Mouse (Mus musculus): ENCODE measurements around the gene Jtb. TPM values are rescaled to one million over a fixed set of nuclear protein-coding genes. Genes with fewer than 3 reads are reported as not detected.

Jtb gene
- polyA plus RNA-seq, 1 experiment = 84.2 TPM

DNA sequence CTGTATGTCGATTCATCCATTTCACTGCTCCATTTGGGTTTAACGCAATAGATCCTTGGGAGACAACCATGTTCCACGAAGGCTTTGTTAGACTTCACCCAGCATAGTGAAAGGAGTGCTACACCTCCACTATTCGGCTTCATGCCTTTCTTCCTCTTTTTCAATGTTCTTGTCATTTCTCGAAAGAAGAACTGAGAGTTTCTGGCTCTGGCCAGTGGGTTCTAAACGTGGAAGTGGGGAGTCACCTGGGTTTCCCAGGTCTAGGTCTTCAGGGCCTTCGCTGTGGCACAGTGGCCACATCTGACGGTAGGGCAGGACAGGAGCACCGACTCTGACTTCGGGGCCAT lies 33.3 kb downstream of the Jtb start:
- Histone ChIP-seq H3K27ac (ENCODE audit: insufficient read depth, low read depth, low read length) (peak overlapping the region; percentile 12; the same call in 1 of the 2 replicates), H3K27me3 (ENCODE audit: control insufficient read depth, insufficient read depth, low read length) (no peaks in the 10 kb centered on the region), H3K4me3 (ENCODE audit: low read depth, low read length) (peak overlapping the region; percentile 80), H3K4me1 (ENCODE audit: control insufficient read depth, insufficient read depth, insufficient read length, low read length) (peaks cover 6% of the 10 kb centered on the region; the same call in 1 of the 2 replicates), H3K36me3 (ENCODE audit: control insufficient read depth, insufficient read depth, low read length) (peaks cover 36% of the 10 kb centered on the region)
- 23% methylated on average over 10 of the region's 10 CpGs for WGBS
- TF ChIP-seq CTCF (IDR thresholded peaks at IDR 0.05; ENCODE audit: extremely low read depth, insufficient read length, insufficient replicate concordance, low read depth, low read length) (no peak), POLR2A (IDR thresholded peaks at IDR 0.05; ENCODE audit: low read depth, low read length) (no peak)

DNA sequence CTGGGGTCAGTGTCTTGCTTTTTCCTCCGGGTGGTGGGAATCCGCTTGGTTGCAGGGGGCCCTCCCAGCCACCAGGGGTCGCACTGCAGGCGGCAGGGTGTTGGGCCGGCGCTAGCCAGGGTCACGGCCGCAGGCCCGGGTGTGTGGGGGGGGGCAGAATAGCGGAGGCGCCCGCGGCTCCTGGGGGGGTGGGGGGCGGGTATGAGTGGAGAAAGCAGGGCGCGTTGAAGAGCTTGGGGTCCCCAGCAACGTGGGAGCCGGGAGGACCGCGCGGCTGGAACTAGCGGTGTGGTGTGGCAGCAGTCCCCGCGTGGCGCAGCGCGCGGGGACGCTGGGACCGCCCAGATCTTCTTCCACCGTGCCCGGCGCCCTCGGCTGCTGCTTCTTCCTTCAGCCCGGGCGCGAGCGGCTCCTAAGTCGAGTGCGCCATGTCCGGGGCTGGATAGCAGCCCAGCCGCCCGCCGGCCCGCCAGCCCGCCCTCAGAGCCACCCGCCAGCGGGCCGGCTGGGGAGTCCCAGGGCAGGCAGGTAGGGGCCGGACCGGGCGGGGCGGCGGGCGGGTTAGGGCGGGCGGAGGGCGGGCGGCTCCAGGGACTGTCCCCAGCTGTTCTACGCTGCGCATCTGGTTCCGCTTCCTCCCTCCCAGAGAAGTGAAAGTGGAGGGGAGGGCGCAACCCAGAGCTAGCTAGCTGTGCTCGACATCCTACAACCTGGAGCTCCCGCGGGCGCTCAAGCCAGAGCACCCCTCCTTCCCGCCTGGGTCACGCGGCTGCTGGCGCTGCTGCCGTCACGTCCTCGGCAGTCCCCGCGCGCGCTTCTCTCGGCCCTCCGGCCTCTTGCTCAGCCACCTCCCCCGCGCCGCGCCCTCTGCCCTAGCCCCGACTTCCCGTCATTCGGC lies 33.9 kb downstream of the Jtb start, which contains the start of gene Dennd4b:
TSS of gene Dennd4b (plus strand) at position 152 of the 898 bp plus-strand sequence.
- peaks cover 31% of the 10 kb centered on the region for H3K36me3 ChIP-seq (ENCODE audit: control insufficient read depth, insufficient read depth, low read length)
- TF ChIP-seq POLR2A (IDR thresholded peaks at IDR 0.05; ENCODE audit: low read depth, low read length) (peak; percentile 67), CTCF (IDR thresholded peaks at IDR 0.05; ENCODE audit: extremely low read depth, insufficient read length, insufficient replicate concordance, low read depth, low read length) (peak; percentile 86)
- H3K4me3 ChIP-seq (ENCODE audit: low read depth, low read length) = peak within 1 kb of the TSS; percentile 80
- H3K4me1 ChIP-seq (ENCODE audit: control insufficient read depth, insufficient read depth, insufficient read length, low read length) = peaks cover 6% of the 10 kb centered on the region; the same call in 1 of the 2 replicates
- WGBS = under 1% methylated on average over 77 of the region's 87 CpGs
- H3K27me3 ChIP-seq (ENCODE audit: control insufficient read depth, insufficient read depth, low read length) = no peaks in the 10 kb centered on the region
- H3K27ac ChIP-seq (ENCODE audit: insufficient read depth, low read depth, low read length) = peak within 1 kb of the TSS; percentile 87

DNA sequence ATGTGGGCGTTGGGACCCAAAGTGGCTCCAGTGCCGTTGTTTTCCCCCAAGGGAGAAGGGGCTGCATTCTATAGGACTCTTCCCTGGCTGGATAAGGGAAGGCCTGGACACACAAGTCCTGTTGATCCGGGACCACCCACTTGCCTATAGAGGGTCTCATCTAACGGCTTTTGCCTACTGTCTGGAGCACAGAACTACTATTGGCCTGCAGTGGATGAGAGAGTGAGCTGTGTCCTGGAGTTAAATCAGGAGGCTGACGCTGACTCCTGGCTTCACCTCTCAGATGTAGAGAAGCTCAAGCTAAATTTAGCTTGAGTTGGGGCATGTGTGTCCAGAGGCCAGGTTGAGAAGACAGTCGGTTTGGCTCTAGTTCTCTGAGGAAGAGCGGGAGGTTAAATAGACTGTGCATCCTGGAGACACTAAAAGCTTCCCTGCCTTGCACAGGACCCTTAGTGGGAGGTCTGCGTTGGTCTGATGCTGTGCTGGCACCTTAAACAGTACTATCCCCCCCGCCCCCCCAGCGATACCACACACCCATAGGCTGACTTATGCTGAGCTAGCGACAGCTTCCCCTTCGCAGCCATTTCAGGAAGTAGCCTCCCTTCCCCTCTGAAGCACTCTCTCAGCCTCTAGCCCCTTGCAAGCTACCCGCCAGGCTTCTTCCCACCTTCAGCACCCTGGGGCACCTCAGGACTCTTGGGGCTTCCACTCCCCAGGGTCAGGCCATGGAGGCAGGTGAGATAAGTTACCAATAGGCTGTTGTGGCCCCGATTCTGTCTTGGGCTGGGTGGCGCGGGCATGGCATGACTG lies 34.7 kb downstream of the Jtb start:
- no peak for TF ChIP-seq CTCF (IDR thresholded peaks at IDR 0.05; ENCODE audit: extremely low read depth, insufficient read length, insufficient replicate concordance, low read depth, low read length)
- TF ChIP-seq POLR2A (IDR thresholded peaks at IDR 0.05; ENCODE audit: low read depth, low read length) = 0 out of 2 replicates have a peak, but pooled peaks have one; percentile 37
- Histone ChIP-seq H3K36me3 (ENCODE audit: control insufficient read depth, insufficient read depth, low read length) (peaks cover 25% of the 10 kb centered on the region), H3K27ac (ENCODE audit: insufficient read depth, low read depth, low read length) (peak overlapping the region; percentile 87), H3K27me3 (ENCODE audit: control insufficient read depth, insufficient read depth, low read length) (no peaks in the 10 kb centered on the region), H3K4me1 (ENCODE audit: control insufficient read depth, insufficient read depth, insufficient read length, low read length) (peaks cover 6% of the 10 kb centered on the region; the same call in 1 of the 2 replicates), H3K4me3 (ENCODE audit: low read depth, low read length) (peak overlapping the region; percentile 80)
- 35% methylated on average over 16 of the region's 16 CpGs for WGBS

DNA sequence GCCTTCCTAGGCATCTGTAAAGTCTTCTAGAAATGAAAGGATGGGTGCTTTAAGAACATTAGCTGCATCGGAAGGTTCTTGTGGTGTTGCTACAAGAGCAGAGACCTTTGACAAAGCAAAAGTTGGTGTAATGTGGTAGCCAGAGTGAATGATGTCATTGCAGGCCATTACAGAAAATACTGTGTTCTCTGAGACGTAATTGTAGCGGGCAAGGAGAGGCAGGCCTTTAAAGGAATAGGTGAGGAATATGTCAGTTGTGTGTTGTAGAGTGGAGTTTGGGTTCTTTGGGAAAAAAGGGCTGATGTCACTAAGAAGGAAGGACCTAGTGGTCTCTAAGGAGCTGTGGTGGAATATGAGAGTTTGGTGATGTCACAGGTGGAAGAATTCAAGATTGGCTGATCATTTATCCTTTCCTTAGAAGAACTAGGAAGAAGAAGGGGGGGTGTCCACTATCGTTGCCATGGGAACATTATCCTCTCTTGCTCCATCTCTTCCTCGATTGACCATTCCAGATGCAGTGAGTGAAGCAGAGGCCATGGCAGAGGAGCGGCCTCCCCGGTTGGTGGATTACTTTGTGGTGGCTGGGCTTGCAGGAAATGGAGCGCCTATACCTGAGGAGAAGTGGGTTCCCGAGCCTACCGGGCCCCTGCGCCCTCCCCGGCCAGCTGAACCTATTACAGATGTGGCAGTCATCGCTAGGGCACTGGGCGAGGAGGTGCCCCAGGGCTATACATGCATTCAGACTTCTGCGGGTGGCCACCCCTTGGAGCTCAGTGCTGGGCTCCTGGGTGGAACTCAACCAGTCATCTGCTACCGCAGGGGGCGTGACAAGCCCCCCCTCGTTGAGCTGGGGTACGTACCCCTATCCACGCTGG lies 35.7 kb downstream of the Jtb start:
- no peaks in the 10 kb centered on the region for H3K27me3 ChIP-seq (ENCODE audit: control insufficient read depth, insufficient read depth, low read length)
- H3K27ac ChIP-seq (ENCODE audit: insufficient read depth, low read depth, low read length) = peak overlapping the region; percentile 55
- H3K4me1 ChIP-seq (ENCODE audit: control insufficient read depth, insufficient read depth, insufficient read length, low read length) = peaks cover 6% of the 10 kb centered on the region; the same call in 1 of the 2 replicates
- H3K36me3 ChIP-seq (ENCODE audit: control insufficient read depth, insufficient read depth, low read length) = peaks cover 15% of the 10 kb centered on the region; the same call in 1 of the 2 replicates
- no peak for TF ChIP-seq CTCF (IDR thresholded peaks at IDR 0.05; ENCODE audit: extremely low read depth, insufficient read length, insufficient replicate concordance, low read depth, low read length)
- no peak for TF ChIP-seq POLR2A (IDR thresholded peaks at IDR 0.05; ENCODE audit: low read depth, low read length)
- 85% methylated on average over 20 of the region's 20 CpGs for WGBS
- 0 out of 2 replicates have a peak overlapping the region, but pooled peaks have one; percentile 6 for H3K4me3 ChIP-seq (ENCODE audit: low read depth, low read length)

DNA sequence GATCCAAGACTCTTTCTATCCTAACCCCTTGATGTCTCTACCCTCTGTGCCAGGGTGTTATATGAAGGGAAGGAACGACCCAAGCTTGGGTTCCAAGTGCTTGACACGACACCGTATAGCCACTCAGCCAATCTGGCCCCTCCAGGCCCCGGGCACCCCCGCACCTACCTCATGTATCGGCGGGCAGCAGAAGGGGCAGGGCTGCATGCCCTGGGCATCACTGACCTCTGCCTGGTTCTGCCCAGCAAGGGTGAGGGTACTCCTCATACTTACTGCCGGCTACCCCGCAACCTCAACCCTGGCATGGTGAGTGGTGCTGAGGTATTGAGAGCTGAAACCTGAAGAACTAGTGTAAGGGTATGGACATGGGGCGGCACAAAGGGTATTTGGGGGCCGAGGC lies 36.8 kb downstream of the Jtb start:
- no peak for TF ChIP-seq CTCF (IDR thresholded peaks at IDR 0.05; ENCODE audit: extremely low read depth, insufficient read length, insufficient replicate concordance, low read depth, low read length)
- no peak for TF ChIP-seq POLR2A (IDR thresholded peaks at IDR 0.05; ENCODE audit: low read depth, low read length)
- Histone ChIP-seq H3K4me1 (ENCODE audit: control insufficient read depth, insufficient read depth, insufficient read length, low read length) (peaks cover 6% of the 10 kb centered on the region; the same call in 1 of the 2 replicates), H3K27ac (ENCODE audit: insufficient read depth, low read depth, low read length) (no peak overlapping the region), H3K36me3 (ENCODE audit: control insufficient read depth, insufficient read depth, low read length) (peaks cover 10% of the 10 kb centered on the region; the same call in 1 of the 2 replicates), H3K4me3 (ENCODE audit: low read depth, low read length) (no peak overlapping the region), H3K27me3 (ENCODE audit: control insufficient read depth, insufficient read depth, low read length) (no peaks in the 10 kb centered on the region)
- 96% methylated on average over 11 of the region's 11 CpGs for WGBS

- Histone ChIP-seq H3K36me3 (ENCODE audit: control insufficient read depth, insufficient read depth, low read length) (peaks cover 6% of the 10 kb centered on the region; the same call in 1 of the 2 replicates), H3K4me3 (ENCODE audit: low read depth, low read length) (no peak overlapping the region), H3K27me3 (ENCODE audit: control insufficient read depth, insufficient read depth, low read length) (no peaks in the 10 kb centered on the region), H3K4me1 (ENCODE audit: control insufficient read depth, insufficient read depth, insufficient read length, low read length) (peaks cover 6% of the 10 kb centered on the region; the same call in 1 of the 2 replicates), H3K27ac (ENCODE audit: insufficient read depth, low read depth, low read length) (no peak overlapping the region)
- TF ChIP-seq POLR2A (IDR thresholded peaks at IDR 0.05; ENCODE audit: low read depth, low read length) (no peak), CTCF (IDR thresholded peaks at IDR 0.05; ENCODE audit: extremely low read depth, insufficient read length, insufficient replicate concordance, low read depth, low read length) (no peak)
- WGBS = 91% methylated on average over 16 of the region's 16 CpGs
Measured at GRCm38 (mm10) chr3:90268971-90269370, 37.6 kb downstream of the Jtb start.

Data from small intestine, adult 2 months (tissue).